Mouse (Mus musculus): ENCODE data around the gene Slco2a1. TPM values are rescaled to one million over a fixed set of nuclear protein-coding genes. Genes with fewer than 3 reads are reported as not detected.
A peak's percentile ranks its signal among the peaks of the same experiment; 100 is the strongest.

Gene Slco2a1
- polyA plus RNA-seq, 1 experiment from 2014 or later = 1.5 TPM

DNA sequence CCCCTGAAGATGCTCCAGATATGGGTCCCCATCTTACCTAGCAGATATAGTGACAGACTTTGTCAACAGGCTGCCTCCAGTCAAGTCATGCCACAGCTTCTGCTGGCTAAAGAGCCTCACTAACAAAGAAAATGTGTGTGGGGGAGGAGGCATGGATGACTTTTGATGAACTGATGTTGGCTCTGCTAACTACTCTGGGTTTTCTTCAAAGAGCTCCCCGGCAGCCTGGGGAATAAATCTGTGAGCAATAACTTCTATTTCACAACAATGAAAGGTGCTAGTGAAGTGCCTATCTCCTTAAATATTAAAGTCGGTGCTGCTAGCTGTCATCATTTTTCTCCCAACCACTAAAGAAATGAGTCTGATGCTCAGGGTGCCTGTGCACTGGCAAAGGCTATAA, 72.0 kb downstream of the Slco2a1 start:
- Histone ChIP-seq H3K27ac (no peak overlapping the region), H3K9me3 (no peaks in the 10 kb centered on the region), H3K4me1 (0 out of 2 replicates have a peak, but pooled peaks cover 3% of the 10 kb centered on the region), H3K27me3 (ENCODE audit: insufficient read depth, poor library complexity, severe bottlenecking) (0 out of 2 replicates have a peak, but pooled peaks cover 4% of the 10 kb centered on the region), H3K4me3 (no peak overlapping the region), H3K36me3 (no peaks in the 10 kb centered on the region)
- WGBS = 79% methylated on average over 2 of the region's 2 CpGs
- no peak for DNase-seq (ENCODE audit: low spot score)

DNA sequence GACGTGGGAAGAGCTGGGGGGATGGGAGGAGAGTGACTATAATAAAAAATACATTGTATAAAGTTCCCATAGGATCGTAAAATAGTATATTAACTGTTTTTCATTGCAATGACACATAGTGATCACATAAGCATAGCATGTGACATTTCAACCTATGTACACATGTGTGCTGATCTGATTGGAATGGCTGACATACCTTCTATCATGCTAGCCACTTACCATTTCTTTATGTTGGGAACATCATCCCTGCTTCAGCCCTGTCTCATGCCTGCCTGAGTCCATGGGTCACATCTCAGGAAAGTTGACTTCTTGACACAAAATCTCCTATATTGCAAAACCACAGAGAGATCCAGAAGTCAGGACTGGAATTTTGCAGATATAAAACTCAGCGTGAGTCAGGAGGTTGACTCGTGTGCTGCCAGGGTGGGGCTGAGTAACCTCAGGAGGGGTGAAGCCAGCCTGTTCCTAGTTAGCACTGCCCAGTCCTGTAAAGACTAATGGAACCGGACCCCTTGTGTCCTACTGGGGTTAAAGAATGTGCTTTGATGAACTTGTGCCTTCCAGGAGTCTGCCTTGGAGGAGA, 73.0 kb downstream of the Slco2a1 start:
- Histone ChIP-seq H3K9me3 (no peaks in the 10 kb centered on the region), H3K27ac (no peak overlapping the region), H3K4me1 (peaks cover 5% of the 10 kb centered on the region; the same call in 1 of the 2 replicates), H3K27me3 (ENCODE audit: insufficient read depth, poor library complexity, severe bottlenecking) (0 out of 2 replicates have a peak, but pooled peaks cover 4% of the 10 kb centered on the region), H3K36me3 (no peaks in the 10 kb centered on the region), H3K4me3 (no peak overlapping the region)
- DNase-seq (ENCODE audit: low spot score) = no peak
- 69% methylated on average over 5 of the region's 5 CpGs for WGBS

DNA sequence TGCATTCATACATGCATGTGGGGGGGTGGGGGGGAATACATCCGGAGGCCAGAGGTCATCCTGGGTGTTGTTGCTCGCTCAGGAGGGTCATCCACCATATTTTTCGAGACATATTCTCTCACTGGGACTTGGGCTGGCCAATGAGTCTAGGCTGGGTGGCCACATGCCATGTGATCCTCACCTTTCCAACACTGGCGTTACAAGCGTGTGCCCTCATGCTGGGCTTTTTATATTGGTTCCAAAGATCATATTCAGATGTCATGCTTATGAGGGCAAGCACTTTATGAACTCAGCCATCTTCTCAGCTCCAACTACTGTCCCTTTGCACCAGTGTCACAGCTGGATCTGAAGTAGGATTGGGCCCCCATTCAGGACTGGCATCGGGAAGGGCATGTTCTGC, 75.1 kb downstream of the Slco2a1 start:
- Histone ChIP-seq H3K36me3 (no peaks in the 10 kb centered on the region), H3K9me3 (no peaks in the 10 kb centered on the region), H3K4me1 (peaks cover 4% of the 10 kb centered on the region; the same call in 1 of the 2 replicates), H3K4me3 (no peak overlapping the region), H3K27me3 (ENCODE audit: insufficient read depth, poor library complexity, severe bottlenecking) (no peaks in the 10 kb centered on the region), H3K27ac (no peak overlapping the region)
- DNase-seq (ENCODE audit: low spot score) = no peak
- 87% methylated on average over 6 of the region's 6 CpGs for WGBS

- no peaks in the 10 kb centered on the region for H3K36me3 ChIP-seq
- no peaks in the 10 kb centered on the region for H3K9me3 ChIP-seq
- H3K27me3 ChIP-seq (ENCODE audit: insufficient read depth, poor library complexity, severe bottlenecking) = 0 out of 2 replicates have a peak, but pooled peaks cover 5% of the 10 kb centered on the region
- 81% methylated on average over 8 of the region's 8 CpGs for WGBS
- H3K4me1 ChIP-seq = peaks cover 4% of the 10 kb centered on the region; the same call in 1 of the 2 replicates
- DNase-seq (ENCODE audit: low spot score) = no peak
- H3K27ac ChIP-seq = no peak overlapping the region
- H3K4me3 ChIP-seq = no peak overlapping the region
Measured at GRCm38 (mm10) chr9:103066845-103067244, 78.3 kb downstream of the Slco2a1 start.

DNA sequence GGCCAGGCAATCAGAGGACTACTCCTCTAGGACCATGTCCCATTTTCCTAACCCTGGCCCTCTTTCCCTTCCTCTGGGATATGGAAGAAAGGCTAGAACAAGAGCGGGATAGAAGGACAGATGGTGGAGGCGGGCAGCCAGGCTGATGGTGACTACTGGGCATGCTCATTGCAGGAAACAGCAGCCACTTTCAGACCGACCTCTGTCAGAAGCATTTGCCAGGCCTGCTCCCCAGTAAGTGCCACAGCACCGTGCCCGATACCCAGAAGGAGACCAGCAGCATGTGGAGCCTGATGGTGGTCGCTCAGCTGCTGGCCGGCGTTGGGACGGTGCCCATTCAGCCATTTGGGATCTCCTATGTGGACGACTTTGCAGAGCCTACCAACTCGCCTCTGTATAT, 79.1 kb downstream of the Slco2a1 start:
- no peak for DNase-seq (ENCODE audit: low spot score)
- no peak overlapping the region for H3K4me3 ChIP-seq
- H3K9me3 ChIP-seq = no peaks in the 10 kb centered on the region
- peaks cover 4% of the 10 kb centered on the region; the same call in 1 of the 2 replicates for H3K4me1 ChIP-seq
- WGBS = 84% methylated on average over 11 of the region's 11 CpGs
- H3K36me3 ChIP-seq = no peaks in the 10 kb centered on the region
- peaks cover 5% of the 10 kb centered on the region; the same call in 1 of the 2 replicates for H3K27me3 ChIP-seq (ENCODE audit: insufficient read depth, poor library complexity, severe bottlenecking)
- H3K27ac ChIP-seq = no peak overlapping the region

DNA sequence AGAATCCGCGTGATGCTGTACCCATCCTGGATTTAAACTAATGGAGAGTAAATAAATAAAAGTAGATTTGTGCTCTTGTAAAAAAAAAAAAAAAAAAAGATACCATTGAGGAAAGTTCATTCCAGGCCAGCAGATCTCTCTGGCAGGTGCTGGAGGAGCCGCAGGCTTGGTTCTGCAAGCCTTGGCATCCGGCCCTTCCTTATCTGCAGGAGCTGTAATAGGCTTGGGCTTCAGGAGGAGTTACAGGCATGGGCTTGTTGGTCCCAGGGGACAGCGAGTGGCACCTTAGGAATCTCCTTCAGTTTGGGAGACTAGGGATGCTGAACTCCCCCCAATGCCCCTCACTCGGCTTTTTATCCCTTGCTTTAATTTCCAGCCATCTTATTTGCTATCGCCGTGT, 80.3 kb downstream of the Slco2a1 start:
- WGBS = 87% methylated on average over 8 of the region's 8 CpGs

GRCm38 (mm10) chr9:103071541-103072203, 83.2 kb downstream of the Slco2a1 start:
- DNase-seq (ENCODE audit: low spot score) = no peak
- no peaks in the 10 kb centered on the region for H3K9me3 ChIP-seq
- H3K27ac ChIP-seq = no peak overlapping the region
- H3K4me1 ChIP-seq = peaks cover under 1% of the 10 kb centered on the region; the same call in 1 of the 2 replicates
- no peak overlapping the region for H3K4me3 ChIP-seq
- 77% methylated on average over 7 of the region's 7 CpGs for WGBS
- no peaks in the 10 kb centered on the region for H3K36me3 ChIP-seq
- peaks cover 5% of the 10 kb centered on the region; the same call in 1 of the 2 replicates for H3K27me3 ChIP-seq (ENCODE audit: insufficient read depth, poor library complexity, severe bottlenecking)

More for the DNA sequence above, 80.3 kb downstream of the Slco2a1 start:
- no peak for DNase-seq (ENCODE audit: low spot score)
- Histone ChIP-seq H3K36me3 (no peaks in the 10 kb centered on the region), H3K27me3 (ENCODE audit: insufficient read depth, poor library complexity, severe bottlenecking) (peaks cover 5% of the 10 kb centered on the region; the same call in 1 of the 2 replicates), H3K4me1 (peaks cover 4% of the 10 kb centered on the region; the same call in 1 of the 2 replicates), H3K27ac (no peak overlapping the region), H3K4me3 (no peak overlapping the region), H3K9me3 (no peaks in the 10 kb centered on the region)

GRCm38 (mm10) chr9:103072204-103072599, 83.7 kb downstream of the Slco2a1 start:
- WGBS = 91% methylated on average over 6 of the region's 6 CpGs
- Histone ChIP-seq H3K36me3 (no peaks in the 10 kb centered on the region), H3K9me3 (no peaks in the 10 kb centered on the region), H3K4me1 (no peaks in the 10 kb centered on the region), H3K27ac (no peak overlapping the region), H3K4me3 (no peak overlapping the region), H3K27me3 (ENCODE audit: insufficient read depth, poor library complexity, severe bottlenecking) (peaks cover 5% of the 10 kb centered on the region; the same call in 1 of the 2 replicates)
- no peak for DNase-seq (ENCODE audit: low spot score)

DNA sequence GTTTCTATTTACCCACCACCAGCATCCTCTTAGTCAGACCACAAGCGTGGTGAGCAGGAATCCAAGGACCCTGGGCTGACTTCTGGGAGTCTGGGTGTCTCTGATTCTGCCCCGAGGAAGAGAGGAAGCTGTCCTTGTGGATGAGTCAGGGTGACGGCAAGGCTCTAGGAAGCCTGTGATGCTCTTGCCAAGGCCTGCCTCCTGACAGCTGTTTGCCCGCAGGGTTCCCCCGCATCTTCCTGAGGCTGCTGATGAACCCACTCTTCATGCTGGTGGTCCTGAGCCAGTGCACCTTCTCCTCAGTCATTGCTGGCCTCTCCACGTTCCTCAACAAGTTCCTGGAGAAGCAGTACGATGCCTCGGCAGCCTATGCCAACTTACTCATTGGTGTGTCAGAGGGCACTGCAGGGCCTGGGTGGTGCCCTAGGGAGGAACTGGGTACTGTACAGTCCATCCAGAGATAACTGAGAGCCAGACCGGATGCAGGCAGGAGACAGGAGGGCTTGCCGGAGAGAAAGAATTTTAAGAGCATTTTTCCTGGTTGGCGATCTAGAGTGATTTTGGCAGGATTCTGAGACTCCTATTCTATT, 84.5 kb downstream of the Slco2a1 start:
- 79% methylated on average over 11 of the region's 11 CpGs for WGBS
- Histone ChIP-seq H3K36me3 (no peaks in the 10 kb centered on the region), H3K4me1 (no peaks in the 10 kb centered on the region), H3K27ac (no peak overlapping the region), H3K27me3 (ENCODE audit: insufficient read depth, poor library complexity, severe bottlenecking) (peaks cover 5% of the 10 kb centered on the region; the same call in 1 of the 2 replicates), H3K9me3 (no peaks in the 10 kb centered on the region), H3K4me3 (no peak overlapping the region)
- no peak for DNase-seq (ENCODE audit: low spot score)

DNA sequence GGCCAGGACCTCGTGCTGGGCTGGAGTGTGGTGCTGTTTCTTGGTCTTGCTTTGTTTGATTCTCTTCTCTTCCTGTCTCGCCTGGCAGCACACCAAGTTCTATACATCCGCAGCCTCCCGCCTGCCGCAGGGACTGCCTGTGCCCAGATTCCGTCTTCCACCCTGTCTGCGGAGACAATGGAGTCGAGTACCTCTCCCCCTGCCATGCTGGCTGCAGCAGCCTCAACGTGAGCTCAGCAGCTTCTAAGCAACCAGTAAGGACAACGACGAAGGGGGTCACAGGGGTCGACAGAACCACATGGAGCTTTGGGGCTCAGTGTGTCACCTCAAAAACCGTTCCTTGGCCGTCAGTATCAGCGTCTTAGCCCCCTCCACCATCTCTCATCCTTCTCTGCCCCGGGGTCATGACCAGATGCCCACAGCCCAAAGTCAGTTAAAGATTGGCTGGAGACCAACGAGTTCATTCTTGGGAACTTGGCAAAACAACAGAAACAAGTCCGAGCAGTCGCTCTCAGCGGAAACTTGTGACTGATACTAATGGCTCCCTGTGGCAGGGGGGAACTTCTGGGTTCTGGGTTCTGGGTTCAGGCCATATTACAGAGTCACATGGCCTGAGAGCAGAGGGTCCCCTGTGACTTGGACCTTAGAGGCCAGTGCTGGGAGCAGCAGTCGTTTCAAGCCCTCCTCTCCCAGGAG, 88.5 kb downstream of the Slco2a1 start:
- no peaks in the 10 kb centered on the region for H3K9me3 ChIP-seq
- no peaks in the 10 kb centered on the region; the same call in 1 of the 2 replicates for H3K27me3 ChIP-seq (ENCODE audit: insufficient read depth, poor library complexity, severe bottlenecking)
- H3K27ac ChIP-seq = peak overlapping the region; percentile 44; the same call in 1 of the 2 replicates
- WGBS = 82% methylated on average over 21 of the region's 21 CpGs
- no peaks in the 10 kb centered on the region for H3K4me1 ChIP-seq
- DNase-seq (ENCODE audit: low spot score) = no peak
- no peaks in the 10 kb centered on the region for H3K36me3 ChIP-seq
- no peak overlapping the region for H3K4me3 ChIP-seq

DNA sequence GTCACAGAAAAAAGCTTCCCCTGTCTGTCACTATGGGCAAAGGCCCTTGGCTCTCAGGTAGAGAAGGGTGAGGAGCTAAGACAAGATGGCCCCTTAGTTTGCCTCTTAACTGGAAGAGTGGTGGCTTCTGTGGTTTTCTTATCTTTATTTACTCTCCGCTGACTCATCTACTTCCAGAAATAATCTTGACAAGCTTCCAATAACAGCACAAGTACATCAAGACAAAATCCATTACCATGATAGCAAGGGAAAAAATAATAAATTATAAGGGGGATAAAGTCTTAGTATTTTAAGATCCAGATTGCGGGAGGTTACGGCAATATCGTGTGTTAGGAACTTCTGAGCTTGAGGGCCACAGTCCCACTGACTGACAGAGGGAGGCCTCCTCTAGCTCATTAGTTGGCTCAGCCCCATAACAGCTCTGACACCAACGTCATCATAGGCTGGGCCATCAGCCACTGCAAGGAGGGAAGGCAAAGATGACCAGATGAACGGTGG, 89.7 kb downstream of the Slco2a1 start:
- H3K36me3 ChIP-seq = no peaks in the 10 kb centered on the region
- H3K27ac ChIP-seq = no peak overlapping the region
- H3K4me1 ChIP-seq = no peaks in the 10 kb centered on the region
- no peaks in the 10 kb centered on the region for H3K9me3 ChIP-seq
- H3K27me3 ChIP-seq (ENCODE audit: insufficient read depth, poor library complexity, severe bottlenecking) = no peaks in the 10 kb centered on the region
- no peak for DNase-seq (ENCODE audit: low spot score)
- no peak overlapping the region for H3K4me3 ChIP-seq
- WGBS = 85% methylated on average over 6 of the region's 6 CpGs

DNA sequence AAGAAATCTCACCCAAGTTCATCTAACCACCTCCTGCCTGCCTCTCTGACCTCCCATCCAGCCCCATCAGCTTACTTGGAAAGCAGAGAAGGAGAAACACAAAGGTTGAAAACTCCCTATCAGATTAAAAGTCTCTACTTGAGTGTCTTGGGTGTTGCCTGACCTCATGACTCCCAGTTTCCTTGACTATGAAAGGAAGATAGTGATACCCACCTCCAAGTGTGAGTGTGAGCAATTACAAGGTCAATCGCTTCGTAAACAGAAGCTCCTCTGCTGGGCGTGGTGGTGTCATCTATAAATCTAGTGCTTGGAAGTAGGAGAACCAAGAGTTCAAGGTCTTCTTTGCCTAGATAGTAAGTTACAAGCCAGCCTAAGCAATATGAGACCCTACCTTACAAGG, 91.7 kb downstream of the Slco2a1 start:
- no peaks in the 10 kb centered on the region for H3K4me1 ChIP-seq
- H3K4me3 ChIP-seq = no peak overlapping the region
- 97% methylated on average over 3 of the region's 3 CpGs for WGBS
- H3K9me3 ChIP-seq = no peaks in the 10 kb centered on the region
- peaks cover 1% of the 10 kb centered on the region; the same call in 1 of the 2 replicates for H3K27me3 ChIP-seq (ENCODE audit: insufficient read depth, poor library complexity, severe bottlenecking)
- DNase-seq (ENCODE audit: low spot score) = no peak
- no peaks in the 10 kb centered on the region for H3K36me3 ChIP-seq
- no peak overlapping the region for H3K27ac ChIP-seq
